Mouse (Mus musculus) cerebral cortex, adult 2 months (tissue): ENCODE results near the gene Nppb.

Source experiments
- WGBS: fragments of 180-500 bp; shearing (Covaris S2); methylation state at CpG from one replicate; pipeline ENCODE4 v1.1.7; 2018; 5-methylcytosine and 5-hydroxymethylcytosine counted together

The Nppb gene

DNA sequence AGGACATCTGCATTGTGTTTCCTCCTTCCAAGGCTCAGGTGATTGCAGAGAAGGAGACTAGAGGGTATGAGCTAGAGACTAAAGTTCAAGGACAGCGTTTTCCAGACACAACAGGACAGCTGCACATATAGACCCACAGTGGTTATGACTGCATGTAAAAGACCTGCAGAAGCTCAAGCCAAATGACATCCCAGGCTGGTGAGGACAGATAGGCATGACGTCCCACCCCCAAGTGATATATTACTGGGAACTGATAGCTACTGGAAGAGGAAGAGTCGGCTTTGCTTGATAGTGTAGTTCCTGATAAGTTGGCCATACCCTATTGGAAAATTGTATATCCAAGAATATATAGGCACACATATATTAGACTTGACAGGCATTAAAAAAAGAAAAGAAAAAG is 9.4 kb upstream of the Nppb start:
- whole genome bisulfite sequencing, result 85% methylated on average over 3 of the region's 3 CpGs

DNA sequence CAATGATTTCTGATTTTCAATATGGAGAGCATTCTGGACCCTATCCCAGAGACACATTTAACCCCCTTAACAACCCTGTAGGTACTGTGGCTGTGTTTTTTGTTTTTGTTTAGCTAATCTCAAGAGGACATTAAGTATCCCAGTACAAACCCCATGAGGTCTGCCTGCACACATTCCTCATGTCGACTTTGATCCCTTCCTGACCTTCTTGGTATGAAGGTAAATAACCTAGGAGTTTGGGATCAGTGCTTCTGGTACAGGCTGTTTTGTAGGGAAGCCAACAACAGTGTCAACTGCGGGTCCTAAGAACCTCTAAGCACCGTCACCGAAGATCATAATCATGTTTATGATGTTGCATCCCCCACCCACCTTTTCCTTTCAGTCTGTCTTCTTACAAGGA is 7.9 kb upstream of the Nppb start:
- WGBS, result 79% methylated on average over 4 of the region's 4 CpGs

DNA sequence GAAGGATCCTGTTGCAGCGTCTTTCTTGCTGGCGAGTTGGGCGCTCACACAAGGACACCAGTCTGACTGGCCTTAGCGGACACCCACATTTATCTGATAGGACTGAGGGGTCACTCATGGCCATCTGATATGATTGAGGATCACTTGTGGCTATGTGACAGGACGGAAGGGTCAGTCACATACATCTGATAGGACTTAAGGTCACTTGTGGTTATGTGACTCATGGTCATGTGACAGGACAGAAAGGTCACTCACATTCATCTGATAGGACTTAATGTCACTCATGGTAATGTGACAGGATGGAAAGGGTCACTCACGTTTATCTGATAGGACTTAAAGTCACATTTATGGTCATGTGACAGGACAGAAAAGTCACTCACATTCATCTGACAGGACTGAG is 7.2 kb upstream of the Nppb start:
- WGBS, result 91% methylated on average over 6 of the region's 6 CpGs

DNA sequence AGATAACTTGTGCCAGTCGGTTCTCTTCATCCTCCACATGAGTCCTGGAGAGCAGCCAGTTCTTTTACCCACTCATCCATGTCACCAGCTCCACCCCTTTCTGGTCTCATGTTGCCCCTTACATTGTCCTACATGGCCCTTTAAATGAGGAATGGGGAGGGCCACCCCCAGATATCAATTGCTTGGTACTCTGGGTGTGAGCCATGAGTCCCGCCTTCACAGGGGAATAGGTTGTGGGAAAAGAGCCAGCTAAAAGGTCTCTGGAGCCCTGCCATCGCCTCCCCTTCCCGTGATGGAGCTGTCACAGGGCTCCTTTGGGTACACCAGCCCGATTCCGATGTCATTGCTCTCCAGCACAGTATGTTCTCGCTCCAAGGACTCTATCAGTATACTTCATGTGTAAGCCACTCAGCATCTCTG is 6.1 kb upstream of the Nppb start:
- 51% methylated on average over 7 of the region's 7 CpGs for WGBS

DNA sequence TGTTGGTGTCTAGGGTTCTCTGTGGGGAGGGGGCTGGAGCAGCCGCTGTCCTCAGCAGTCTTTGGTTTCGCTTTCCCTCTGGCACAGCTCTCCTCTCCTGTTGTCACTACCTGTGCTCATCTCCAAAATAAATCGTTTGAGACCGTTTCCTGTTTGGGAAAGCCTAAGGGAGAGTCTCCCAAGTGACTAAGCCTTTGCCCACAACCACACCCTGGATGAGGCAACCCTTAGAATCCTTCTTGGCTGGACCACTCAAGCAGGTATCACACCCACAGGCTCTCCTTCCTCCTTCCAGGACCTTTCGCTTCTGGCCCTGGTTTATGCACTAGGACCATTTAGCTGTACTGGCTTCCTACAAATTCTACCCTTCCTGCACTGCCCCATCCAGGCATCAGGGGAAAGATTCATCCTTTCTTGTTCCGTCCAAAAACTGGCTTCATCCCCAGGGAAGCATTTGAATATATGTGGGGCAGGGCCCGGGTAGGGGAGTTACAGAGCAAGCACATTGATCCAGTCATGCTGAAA is 8.0 kb downstream of the Nppb start:
- WGBS, result 65% methylated on average over 7 of the region's 7 CpGs

DNA sequence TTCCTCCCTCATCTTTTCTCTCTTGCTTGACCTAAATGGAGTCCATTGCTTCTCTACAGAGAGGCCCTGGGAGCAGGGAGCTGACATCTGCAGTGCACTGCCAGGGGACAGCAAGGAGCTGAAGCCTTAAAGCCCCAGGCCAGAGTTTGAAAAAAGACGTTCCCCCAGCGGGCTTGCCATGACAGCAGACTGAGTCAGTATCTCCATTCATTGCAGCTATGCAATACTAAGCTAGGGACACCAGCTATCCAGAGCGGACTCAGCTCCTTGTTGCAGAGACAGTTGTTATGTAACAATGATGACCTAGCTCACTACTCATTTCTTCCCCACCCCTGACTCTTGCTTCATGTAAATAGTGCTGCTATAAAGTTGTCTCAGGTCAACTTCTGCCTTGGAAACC is 9.7 kb downstream of the Nppb start:
- 72% methylated on average over 3 of the region's 3 CpGs for WGBS

DNA sequence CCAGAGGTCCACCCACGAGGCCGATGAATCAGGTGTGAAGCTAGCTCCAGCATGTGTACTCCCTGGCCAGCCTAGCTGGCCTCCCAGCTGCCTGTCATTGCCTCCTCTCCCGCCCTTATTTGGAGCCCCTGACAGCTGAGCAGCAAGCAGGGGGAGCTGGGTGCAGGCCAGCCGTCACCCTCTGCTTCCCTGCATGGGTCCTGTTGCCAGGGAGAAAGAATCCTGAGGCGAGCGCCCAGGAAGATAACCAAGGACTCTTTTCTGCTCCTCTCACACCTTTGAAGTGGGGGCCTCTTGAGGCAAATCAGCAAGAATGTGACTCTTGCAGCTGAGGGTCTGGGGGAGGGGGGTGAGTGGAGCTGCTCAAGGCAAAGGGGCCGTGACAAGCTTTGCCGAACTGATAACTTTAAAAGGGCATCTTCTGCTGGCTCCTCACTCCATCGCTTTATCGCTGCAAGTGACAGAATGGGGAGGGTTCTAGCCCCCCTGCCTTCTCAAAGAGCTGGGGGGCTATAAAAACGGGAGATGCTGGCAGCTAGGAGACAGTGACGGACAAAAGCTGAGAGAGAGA is 14.7 kb downstream of the Nppb start, which contains the start of gene Nppa:
TSS of gene Nppa (plus strand) at position 521 of the 571 bp plus-strand sequence.
- WGBS, result 33% methylated on average over 12 of the region's 12 CpGs

DNA sequence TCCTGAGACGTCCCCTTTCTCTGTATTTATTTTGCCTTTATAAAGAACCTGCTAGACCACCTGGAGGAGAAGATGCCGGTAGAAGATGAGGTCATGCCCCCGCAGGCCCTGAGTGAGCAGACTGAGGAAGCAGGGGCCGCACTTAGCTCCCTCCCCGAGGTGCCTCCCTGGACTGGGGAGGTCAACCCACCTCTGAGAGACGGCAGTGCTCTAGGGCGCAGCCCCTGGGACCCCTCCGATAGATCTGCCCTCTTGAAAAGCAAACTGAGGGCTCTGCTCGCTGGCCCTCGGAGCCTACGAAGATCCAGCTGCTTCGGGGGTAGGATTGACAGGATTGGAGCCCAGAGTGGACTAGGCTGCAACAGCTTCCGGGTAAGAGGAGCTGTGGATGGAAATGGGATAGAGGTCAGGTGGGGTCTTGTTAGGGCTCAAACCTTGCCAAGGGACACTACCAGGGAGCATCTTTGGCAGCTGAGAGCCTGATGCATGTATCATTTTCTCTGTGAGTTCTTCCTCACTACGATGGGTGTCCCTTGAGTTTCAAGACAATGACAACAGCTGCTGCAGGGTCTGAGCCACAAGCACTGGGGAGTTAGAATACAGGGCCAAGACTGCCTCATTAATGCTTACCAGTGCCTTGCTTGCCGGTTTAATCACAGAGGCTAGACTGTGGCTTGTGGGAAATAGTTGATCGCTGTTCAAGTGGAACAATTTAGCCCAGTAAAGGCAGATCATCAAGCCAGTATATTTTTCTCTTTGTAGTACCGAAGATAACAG is 15.6 kb downstream of the Nppb start:
- 78% methylated on average over 17 of the region's 17 CpGs for WGBS

DNA sequence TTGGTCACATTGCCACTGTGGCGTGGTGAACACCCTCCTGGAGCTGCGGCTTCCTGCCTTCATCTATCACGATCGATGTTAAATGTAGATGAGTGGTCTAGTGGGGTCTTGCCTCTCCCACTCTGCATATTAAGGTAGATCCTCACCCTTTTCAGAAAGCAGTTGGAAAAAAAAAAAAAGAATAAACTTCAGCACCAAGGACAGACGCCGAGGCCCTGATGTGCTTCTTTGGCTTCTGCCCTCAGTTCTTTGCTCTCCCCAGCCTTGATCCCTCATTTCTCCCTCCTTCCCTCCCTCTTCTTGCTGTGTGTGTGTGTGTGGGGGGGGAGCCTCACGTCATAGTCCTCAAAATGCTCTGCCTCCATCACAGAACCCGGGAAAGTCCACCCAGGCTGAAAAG is 16.3 kb downstream of the Nppb start:
- WGBS, result 44% methylated on average over 8 of the region's 8 CpGs

DNA sequence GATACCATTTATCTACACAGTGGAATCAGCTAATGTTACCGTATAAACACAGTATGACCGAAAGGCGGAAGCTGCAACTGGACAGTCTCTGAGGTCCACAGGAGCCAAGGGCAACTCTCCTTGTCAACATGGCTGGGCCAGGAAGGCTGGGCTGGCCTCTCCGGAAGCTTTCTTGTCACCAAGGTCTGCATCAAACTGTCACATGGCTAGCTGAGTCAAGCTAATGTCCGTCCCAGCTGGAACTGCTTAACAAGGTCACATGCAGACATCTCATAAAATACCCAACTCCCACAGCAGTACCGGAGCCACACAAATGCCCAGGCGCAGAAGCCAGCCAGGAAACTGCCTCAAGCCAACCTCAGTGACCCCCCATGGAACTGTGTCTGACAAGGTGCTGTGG is 18.8 kb downstream of the Nppb start:
- WGBS, result 79% methylated on average over 7 of the region's 7 CpGs

DNA sequence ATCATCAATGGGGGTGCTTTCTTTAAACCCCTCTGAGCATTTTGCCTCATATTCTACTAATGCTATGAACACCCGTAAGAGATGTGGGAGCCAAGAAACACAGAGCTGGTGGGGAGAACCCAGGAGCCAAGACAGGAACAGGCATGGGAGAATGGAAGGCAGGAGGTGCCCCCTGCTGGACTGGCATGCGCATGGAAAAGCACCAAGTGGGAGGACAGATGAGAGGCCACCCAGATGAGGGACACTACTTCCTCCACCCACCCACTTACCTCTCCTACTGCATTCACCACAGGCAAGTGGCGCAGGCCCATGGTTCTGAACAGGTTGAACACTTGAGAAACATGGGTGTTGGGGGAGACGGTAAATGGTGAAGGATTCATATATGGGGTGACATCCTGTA is 22.8 kb downstream of the Nppb start:
- WGBS, result 44% methylated on average over 4 of the region's 4 CpGs

DNA sequence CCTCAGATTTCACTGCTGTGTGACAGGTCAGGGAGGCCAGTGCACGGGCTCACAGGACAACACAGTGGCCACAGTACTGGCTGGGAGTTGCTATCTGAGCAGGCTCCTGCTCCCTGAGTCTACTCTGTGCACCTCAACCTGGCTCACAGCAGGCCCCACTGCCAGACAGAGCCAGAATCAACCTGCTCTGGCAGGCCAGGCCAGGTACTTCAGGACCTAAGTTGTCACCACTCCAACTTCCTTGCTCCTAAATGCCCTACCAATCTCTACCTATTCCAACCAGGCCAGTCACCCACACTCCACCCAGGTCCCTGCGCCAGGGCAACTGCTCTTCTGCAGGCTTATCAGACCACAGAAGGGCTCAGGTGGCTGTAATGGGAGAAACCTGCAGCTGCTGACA is 24.1 kb downstream of the Nppb start:
- WGBS, result 95% methylated on average over 2 of the region's 2 CpGs

DNA sequence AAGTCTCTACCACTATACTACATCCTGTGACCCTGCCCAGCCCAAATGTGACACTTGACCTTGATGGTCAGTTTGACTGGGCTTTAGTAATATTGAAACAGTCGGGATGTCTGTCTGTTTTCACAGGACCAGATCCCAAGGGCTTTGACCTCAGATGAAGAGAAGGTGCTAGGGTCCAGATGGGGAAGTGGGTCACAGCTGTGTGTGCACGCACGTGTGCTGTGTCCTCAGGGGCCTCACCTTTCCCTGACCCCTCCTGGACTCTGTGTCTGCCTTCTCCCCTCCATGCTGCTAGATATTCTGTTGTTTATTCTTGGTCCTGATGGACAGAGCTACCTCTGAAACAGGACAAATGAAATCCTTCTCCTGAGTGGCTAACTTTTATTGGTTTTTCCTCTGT is 25.7 kb downstream of the Nppb start:
- WGBS, result 71% methylated on average over 3 of the region's 3 CpGs

DNA sequence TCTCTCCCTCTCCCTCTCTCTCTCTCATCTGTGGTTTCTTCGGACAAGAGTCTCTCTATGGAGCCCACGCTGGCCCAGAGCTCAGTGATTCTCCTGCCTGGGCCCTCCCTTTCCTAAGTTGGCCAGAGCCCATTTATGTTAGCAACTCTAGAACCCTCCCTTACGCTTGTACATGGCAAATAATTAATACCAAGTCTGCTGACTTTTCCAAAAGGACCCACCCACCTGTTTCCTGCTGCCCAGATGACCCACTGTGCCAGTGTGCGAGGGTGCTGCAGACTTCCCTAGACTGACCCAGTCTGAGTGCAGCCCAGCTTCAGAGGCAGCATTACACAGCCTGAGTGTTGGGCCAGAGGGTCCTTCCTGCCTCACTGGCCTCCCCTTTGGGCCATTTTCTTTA is 26.6 kb downstream of the Nppb start:
- WGBS, result 71% methylated on average over 4 of the region's 4 CpGs

DNA sequence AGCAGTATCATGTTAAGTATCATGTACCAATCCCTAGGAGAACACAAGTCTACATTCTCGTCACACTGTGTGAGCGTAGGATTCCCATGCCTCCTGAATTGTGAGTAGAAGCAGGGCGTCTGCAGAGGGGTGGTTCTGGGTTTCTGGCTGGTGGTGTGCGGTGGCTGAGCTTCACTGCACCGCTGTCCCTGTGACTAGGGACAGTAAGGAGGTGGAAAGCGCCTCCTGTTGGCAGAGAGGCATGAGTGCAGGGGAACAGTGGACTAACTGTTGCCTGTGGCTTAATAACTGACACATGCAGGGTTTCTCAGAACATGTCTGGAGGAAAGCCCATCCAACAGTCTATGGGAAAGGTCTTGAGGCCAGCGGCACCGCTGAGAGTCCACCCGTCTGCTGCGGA is 29.8 kb downstream of the Nppb start:
- 78% methylated on average over 10 of the region's 10 CpGs for WGBS

DNA sequence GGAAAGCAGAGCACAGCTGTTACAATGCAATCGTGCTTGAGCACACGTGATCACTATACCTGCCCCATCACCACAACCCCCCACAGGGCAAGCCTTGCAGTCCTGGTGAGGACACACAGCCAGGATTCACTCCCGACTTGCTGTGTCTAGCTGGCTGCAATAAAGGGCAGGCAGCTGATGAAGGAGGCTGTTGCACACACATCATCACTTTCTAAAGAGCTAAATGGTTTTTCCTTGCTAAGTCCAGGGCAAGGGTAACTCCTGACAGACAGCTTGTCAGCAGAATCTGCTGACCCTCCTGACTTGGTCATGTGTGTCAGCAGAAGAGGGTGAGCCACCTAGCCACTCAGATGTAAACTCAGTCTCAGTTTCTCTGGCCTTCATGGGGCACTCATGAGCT is 31.4 kb downstream of the Nppb start:
- WGBS, result 78% methylated on average over 3 of the region's 3 CpGs

DNA sequence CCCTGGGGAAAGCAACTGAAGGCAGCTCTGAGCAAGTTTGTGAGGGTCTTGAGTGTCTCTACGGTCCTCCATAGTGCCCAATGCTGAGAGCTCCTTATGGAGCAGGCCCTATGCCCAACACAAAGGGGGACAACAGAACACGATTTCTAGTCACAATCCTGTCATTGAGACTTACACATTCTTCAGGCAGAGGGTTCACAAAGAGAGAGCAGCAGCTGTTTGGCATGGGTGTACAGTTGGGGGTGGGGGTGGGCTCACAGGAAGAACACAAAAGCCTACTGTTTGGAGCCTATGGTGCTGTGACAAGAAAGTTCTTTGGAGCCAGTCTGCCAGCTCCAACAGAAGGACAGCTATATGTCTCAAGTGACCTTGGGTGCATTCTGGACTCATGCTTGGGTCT is 32.8 kb downstream of the Nppb start:
- WGBS, result 29% methylated on average over 2 of the region's 2 CpGs

DNA sequence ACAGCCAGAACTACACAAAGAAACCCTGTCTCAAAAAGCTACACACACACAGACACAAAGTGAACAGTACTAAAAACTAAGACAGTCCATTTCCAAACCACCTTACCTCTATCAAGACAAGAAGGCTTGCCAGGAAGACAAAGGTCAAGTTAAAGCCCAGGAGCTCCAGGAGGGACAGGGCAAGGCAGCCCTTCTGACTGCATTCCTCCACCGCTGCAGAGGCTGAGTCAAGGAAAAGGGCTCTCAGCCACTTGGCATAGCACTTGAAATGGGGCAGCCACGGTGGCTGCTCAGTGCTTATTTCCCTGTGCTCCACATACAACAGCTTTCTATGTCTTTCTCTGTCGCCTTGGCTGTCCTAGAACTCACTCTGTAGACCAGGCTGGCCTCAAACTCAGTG is 38.4 kb downstream of the Nppb start:
- WGBS, result 80% methylated on average over 3 of the region's 3 CpGs

DNA sequence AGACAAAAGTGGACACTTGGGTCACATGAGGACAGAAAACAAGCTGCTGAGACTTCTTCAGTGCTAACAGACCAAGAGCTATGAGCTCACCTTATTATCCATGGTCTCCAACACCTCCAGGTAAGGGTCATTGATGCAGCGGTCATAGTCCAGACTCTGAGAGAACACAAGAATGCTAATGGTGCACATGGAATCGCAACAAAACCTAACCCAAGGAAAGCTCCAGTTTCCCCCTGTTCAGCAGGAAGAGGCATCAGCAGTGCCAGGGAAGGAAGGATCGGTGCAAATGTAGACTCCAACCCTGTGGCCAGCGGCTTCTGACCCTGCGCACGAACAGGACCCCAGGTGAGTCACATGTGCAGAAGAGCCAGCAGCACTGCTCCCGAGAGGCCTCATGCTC is 43.7 kb downstream of the Nppb start:
- WGBS, result 95% methylated on average over 7 of the region's 7 CpGs

DNA sequence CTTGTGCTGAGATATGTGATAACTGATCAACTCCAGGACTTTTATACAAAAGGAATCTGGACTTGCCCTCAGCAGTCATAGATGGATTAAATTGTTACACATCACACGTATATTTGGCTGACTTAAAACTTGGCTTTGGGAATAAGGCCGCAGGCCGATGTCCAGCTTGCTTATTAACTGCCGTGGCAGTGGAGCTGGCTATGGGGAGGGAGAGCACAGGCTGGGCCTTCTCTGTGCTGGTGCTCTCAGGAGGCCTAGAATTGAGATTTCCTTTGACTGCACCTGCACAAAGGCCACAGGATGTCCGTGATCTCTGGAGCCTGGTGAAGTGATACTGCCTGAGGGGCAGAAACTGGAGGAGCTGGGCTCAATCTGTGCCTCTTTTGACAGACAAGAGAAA is 44.9 kb downstream of the Nppb start:
- WGBS, result 79% methylated on average over 5 of the region's 5 CpGs

DNA sequence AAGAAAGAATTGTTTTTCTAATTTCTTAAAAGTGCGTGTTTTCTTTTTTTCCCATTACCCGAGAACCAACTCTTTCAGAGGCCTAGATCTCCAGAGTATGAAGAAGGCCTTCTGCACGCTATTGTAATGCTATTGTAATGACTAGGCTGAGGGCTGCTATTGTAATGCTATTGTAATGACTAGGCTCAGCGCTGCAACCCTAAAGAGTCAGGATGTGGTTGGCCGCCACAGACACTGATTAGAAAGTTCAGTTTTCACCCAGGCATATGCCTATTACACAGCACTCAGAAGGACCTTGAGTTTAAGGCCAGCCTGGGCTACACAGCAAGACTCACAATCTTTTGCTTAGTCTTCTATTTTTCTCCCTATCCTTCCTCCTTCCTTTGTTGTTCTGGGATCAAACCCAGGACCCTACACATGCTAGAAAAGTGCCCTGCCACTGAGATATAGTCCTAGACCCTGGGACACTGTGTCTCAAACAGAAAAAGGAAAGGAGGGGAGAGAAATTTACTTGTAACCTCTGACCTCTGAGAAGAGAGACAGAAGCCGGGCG is 48.3 kb downstream of the Nppb start:
- WGBS, result 82% methylated on average over 7 of the region's 7 CpGs

DNA sequence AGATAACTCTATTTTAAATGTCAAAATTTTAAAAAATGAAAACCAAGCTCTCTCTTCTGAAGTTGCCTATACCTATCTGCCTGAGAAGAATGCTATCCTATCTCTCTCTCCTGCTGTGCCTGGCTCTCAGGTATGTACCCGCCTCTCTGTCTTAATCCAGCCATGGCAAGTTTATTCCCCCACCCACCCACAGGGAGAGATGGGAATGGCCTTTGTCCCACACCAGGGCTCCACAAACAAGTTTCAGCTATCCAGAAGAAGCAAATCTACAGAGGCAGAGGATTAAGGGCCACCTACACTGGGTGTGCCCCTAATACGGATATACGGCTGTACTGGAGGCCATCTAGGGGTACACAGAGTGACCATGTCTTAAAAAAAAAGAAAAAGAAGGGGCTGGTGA is 49.9 kb downstream of the Nppb start:
- WGBS, result 95% methylated on average over 3 of the region's 3 CpGs
